Mouse (Mus musculus) neural tube, embryonic 11.5 days (tissue): ENCODE measurements at regions not wholly inside any gene's neighbourhood (a gene's known extent, or its start where the extent isn't known, plus 50 kb on each side); places are given as distances from the start of the nearest gene placed in this dataset.

Experiments used
- ATAC-seq: fragments of 200-750 bp; cut with Nextera tagmentation; 2 replicates; pipeline ENCODE4 v1.8.0; 2017; ENCODE audit warnings: moderate number of reproducible peaks, mild to moderate bottlenecking, moderate TSS enrichment, moderate library complexity; ENCODE audit not compliant: insufficient read depth, low FRiP score, low TSS enrichment
- DNase-seq: peaks from one replicate; pipeline ENCODE4 v3.0.0-alpha.2; 2015; ENCODE audit warnings: low spot score
- H3K27ac ChIP-seq: fragments of 300-500 bp; sonication (generic); 2 replicates; pipeline ENCODE4 v1.5.1; 2014; ENCODE audit warnings: low read depth, mild to moderate bottlenecking, low read length
- H3K27me3 ChIP-seq: fragments of 300-500 bp; sonication (generic); 2 replicates; pipeline ENCODE4 v1.6.1; 2014; ENCODE audit warnings: mild to moderate bottlenecking, low read length, mixed read lengths; ENCODE audit not compliant: control insufficient read depth, insufficient read depth
- H3K36me3 ChIP-seq: fragments of 300-500 bp; sonication (generic); 2 replicates; pipeline ENCODE4 v1.6.1; 2014; ENCODE audit warnings: mild to moderate bottlenecking, low read length, moderate library complexity, mixed read lengths; ENCODE audit not compliant: control insufficient read depth, insufficient read depth
- H3K4me1 ChIP-seq: fragments of 300-500 bp; sonication (generic); 2 replicates; pipeline ENCODE4 v1.6.1; 2014; ENCODE audit warnings: low read length, mixed read lengths; ENCODE audit not compliant: control insufficient read depth, insufficient read depth
- H3K4me2 ChIP-seq: fragments of 300-500 bp; sonication (generic); 2 replicates; pipeline ENCODE4 v1.6.1; 2014; ENCODE audit warnings: low read depth, mild to moderate bottlenecking, moderate library complexity
- H3K4me3 ChIP-seq: fragments of 300-500 bp; sonication (generic); 2 replicates; pipeline ENCODE4 v1.5.1; 2014; ENCODE audit warnings: low read depth, low read length
- H3K9ac ChIP-seq: fragments of 300-500 bp; sonication (generic); 2 replicates; pipeline ENCODE4 v1.6.1; 2014; ENCODE audit warnings: mild to moderate bottlenecking, low read length
- H3K9me3 ChIP-seq: fragments of 300-500 bp; sonication (generic); 2 replicates; pipeline ENCODE4 v1.6.1; 2016; ENCODE audit warnings: low read length; ENCODE audit not compliant: control insufficient read depth
- WGBS: fragments of 180-500 bp; shearing (Covaris S2); extraction: QIAGEN DNeasy Blood & Tissue Kit; methylation state at CpG from one replicate; pipeline ENCODE4 v1.1.7; 2014; 5-methylcytosine and 5-hydroxymethylcytosine counted together

DNA sequence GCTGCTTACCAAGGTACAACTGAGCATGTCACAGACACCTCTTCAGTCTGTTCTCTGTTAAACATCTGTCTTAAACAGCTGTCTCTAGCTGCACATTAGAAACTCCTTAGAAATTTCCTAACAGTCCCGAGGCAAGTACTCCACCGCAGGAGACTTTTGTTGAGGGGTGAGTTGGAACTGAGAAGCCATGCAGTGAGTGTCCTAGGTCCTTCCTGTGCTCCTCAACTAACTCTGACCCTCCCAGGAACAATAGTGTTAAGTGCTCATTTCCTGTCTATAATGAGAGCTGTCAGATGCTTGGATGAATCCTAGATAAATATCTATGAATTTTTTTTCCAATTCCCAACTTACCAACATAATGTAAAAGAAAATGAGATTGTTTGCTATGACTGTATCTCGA is 141.1 kb downstream of the Slc35b3 start:
- Histone ChIP-seq H3K9me3 (no peaks in the 10 kb centered on the region), H3K27ac (no peak overlapping the region), H3K27me3 (no peaks in the 10 kb centered on the region), H3K36me3 (no peaks in the 10 kb centered on the region), H3K4me1 (no peaks in the 10 kb centered on the region), H3K4me2 (no peak overlapping the region), H3K4me3 (no peak overlapping the region), H3K9ac (no peak overlapping the region)
- WGBS, result 91% methylated on average over 3 of the region's 3 CpGs
- ATAC-seq, result no peak
- no peak for DNase-seq

DNA sequence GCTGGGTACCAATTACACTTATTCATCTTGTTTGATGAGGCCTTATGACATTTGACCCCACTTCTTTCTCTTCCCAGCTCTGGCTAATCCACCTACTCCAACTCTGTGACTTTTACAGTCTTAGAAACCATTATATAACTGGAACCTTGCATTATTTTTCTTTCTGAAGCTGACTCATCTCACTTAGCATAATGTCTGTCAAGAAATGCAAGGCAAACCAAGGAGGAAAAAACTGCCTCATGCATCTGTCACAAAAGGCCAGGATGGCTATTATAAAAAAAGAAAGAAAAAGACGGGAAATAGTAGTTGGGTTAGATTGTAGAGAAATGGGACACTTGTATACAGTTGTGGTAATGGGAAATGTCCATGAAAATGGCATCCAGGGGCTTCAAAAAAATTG is 141.9 kb downstream of the Slc35b3 start:
- 79% methylated on average over 1 of the region's 1 CpGs for WGBS
- H3K4me3 ChIP-seq, result no peak overlapping the region
- no peaks in the 10 kb centered on the region for H3K27me3 ChIP-seq
- ATAC-seq (no peak), DNase-seq (no peak)
- H3K9ac ChIP-seq, result no peak overlapping the region
- H3K4me1 ChIP-seq, result no peaks in the 10 kb centered on the region
- H3K27ac ChIP-seq, result no peak overlapping the region
- no peaks in the 10 kb centered on the region for H3K9me3 ChIP-seq
- H3K4me2 ChIP-seq, result no peak overlapping the region
- H3K36me3 ChIP-seq, result no peaks in the 10 kb centered on the region

DNA sequence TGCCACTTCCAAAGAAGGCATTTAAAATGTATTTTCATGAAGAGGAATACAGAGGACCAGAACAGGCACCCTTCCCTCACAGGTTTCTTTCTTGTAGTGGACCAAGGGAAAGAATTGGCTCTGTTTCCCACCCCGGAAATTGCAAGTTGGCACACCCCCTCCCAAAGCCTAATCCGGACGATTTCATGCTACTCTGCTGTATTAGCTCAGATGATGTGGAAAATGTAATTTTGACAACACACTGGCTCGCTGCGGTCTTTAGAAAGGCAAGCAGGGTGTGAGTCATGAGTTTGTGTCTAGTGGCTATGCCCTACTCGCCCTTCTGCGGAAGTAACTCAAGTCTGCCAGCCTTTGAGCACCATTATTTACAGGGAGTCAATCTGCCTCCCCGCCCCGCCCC is 144.4 kb downstream of the Slc35b3 start:
- ATAC-seq (no peak), DNase-seq (no peak)
- Histone ChIP-seq H3K9ac (no peak overlapping the region), H3K4me2 (no peak overlapping the region), H3K9me3 (no peaks in the 10 kb centered on the region), H3K27me3 (no peaks in the 10 kb centered on the region), H3K36me3 (no peaks in the 10 kb centered on the region), H3K27ac (no peak overlapping the region), H3K4me1 (no peaks in the 10 kb centered on the region), H3K4me3 (no peak overlapping the region)
- WGBS, result 81% methylated on average over 9 of the region's 9 CpGs

DNA sequence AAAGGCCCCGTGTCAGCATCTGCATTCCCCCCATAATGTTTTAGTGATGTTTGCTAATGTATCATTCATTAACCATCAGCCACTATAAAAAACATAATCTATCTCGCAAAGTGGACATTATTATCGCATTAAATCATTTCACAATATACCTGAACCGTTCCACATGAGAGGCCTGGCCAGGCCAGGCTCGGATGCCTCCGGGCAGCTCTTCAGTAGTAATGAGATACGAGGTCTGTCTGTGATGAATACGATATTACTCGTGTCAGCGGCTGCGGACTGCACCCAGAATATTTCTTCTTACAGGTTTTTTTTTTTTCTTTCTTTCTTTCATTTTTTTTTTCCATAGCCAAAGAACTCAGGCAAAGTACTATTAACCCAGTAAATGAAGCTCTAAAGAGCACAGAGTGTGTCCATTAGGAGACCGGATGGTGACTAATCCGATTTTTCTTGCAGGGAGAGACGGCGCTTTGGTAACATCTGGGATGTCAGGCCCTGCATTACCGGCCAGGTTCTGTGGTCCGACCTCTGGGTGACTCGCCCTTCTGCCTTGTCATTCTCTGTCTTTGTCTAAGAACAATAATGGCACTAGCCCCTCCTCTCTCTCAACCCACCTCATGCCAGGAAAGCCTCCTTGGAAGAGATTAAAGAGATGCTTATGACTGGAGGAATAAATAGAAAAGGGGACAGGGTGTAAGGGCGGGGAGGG is 145.5 kb downstream of the Slc35b3 start:
- H3K27me3 ChIP-seq, result no peaks in the 10 kb centered on the region
- H3K27ac ChIP-seq, result peak overlapping the region; percentile 56; the same call in 1 of the 2 replicates
- ATAC-seq (0 out of 2 replicates have a peak, but pooled peaks have one; percentile 23), DNase-seq (peak; percentile 31)
- no peak overlapping the region for H3K4me2 ChIP-seq
- WGBS, result 72% methylated on average over 19 of the region's 19 CpGs
- no peaks in the 10 kb centered on the region for H3K36me3 ChIP-seq
- no peaks in the 10 kb centered on the region for H3K4me1 ChIP-seq
- H3K9me3 ChIP-seq, result no peaks in the 10 kb centered on the region
- H3K4me3 ChIP-seq, result no peak overlapping the region
- H3K9ac ChIP-seq, result no peak overlapping the region

DNA sequence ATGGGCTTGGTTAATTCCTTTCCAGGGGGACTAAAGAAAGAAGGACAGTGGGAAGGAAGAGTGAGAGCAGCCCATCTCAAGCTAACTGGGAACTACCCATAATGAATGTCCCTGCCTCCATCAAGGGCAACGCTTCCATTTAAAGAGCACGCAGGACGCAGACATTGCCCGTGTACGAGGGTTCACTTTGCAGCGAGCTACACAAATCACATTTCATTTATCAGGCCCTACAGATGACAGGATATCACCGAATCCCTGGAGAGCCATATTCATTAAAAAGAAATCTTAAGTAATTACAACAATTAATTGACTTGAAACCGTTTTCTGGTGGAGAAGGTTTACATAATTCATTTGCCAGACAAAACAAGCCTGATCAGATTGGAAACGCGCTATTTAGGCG is 139.7 kb upstream of the Eef1e1 start:
- H3K27me3 ChIP-seq, result no peaks in the 10 kb centered on the region
- no peaks in the 10 kb centered on the region for H3K4me1 ChIP-seq
- no peak overlapping the region for H3K9ac ChIP-seq
- DNase-seq, result no peak
- H3K4me3 ChIP-seq, result no peak overlapping the region
- H3K27ac ChIP-seq, result no peak overlapping the region
- 75% methylated on average over 11 of the region's 11 CpGs for WGBS
- ATAC-seq, result no peak
- no peak overlapping the region for H3K4me2 ChIP-seq
- no peaks in the 10 kb centered on the region for H3K36me3 ChIP-seq
- no peaks in the 10 kb centered on the region for H3K9me3 ChIP-seq

DNA sequence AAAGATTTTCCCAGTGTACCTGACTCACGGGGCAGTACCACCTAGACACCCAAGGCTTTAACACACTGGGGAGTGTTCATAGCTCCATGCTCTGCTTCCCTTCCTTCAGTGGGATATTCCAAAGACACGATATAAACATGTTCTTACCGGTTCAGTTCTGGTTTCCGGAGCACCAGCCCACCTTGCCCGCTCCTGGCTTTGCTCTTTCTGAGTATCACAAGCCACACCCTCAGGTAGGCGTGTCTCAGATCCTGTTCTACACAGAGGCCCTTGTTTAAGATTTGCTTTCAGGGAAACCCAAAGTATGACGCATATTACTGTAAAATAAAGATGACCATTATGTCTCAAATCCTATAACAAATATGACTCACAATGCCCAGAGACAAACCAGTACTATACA is 134.6 kb upstream of the Eef1e1 start:
- Histone ChIP-seq H3K4me1 (no peaks in the 10 kb centered on the region), H3K27ac (no peak overlapping the region), H3K9me3 (no peaks in the 10 kb centered on the region), H3K27me3 (no peaks in the 10 kb centered on the region), H3K9ac (no peak overlapping the region), H3K36me3 (no peaks in the 10 kb centered on the region), H3K4me2 (no peak overlapping the region), H3K4me3 (no peak overlapping the region)
- 37% methylated on average over 7 of the region's 7 CpGs for WGBS
- ATAC-seq, result no peak
- no peak for DNase-seq

DNA sequence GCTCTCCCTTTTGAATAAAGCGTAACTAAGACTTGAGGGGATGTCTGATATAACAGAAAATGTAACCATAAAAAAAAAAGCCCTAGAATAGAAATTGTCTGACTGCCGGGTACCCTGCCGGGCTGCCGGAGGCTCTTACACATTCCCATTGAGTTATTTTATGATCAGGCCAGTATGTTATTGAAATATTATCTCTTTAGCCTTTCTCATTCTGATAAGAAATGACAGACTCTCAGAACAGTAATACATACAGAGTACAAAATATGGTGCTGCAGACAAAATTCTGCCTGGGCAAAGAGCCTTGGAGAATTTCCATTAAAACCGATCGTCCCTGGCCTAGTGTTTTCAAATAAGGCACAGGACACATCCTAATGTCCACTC is 121.8 kb upstream of the Eef1e1 start:
- Histone ChIP-seq H3K4me1 (peaks cover 5% of the 10 kb centered on the region; the same call in 1 of the 2 replicates), H3K4me2 (no peak overlapping the region), H3K36me3 (no peaks in the 10 kb centered on the region), H3K9me3 (no peaks in the 10 kb centered on the region), H3K9ac (no peak overlapping the region), H3K4me3 (no peak overlapping the region), H3K27ac (0 out of 2 replicates have a peak overlapping the region, but pooled peaks have one; percentile 6), H3K27me3 (no peaks in the 10 kb centered on the region)
- ATAC-seq (no peak), DNase-seq (no peak)
- 70% methylated on average over 6 of the region's 6 CpGs for WGBS

DNA sequence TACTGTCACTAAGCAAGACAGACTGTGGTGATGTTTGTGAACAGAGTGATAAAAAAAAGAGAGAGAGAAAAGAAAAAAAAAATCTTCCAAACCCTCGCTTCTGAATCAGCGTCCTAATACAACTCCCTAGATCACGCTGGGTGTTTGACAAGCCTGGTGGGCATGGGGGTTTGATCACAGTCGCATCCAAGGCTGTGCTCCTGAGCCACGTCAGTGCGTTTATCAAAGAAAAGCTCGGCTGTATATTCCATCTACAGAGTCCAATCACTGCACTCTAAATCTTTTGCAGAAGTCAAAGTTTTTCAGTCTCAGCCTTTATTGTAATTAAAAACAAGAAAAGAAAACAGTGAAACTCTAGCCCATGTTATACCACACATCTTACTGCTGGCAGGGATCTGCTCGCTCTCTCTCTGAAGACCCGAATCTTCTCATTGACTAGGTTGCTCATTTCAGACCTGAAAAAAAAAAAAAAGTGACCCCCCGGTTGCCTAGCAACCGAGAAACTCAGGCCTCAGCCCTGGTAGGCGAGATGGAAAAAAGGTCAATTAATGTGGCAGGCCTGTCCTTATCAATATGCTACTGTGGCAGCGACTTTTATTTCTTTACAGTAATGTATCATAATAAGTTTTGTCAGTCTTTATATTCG is 121.2 kb upstream of the Eef1e1 start:
- 55% methylated on average over 14 of the region's 14 CpGs for WGBS
- Histone ChIP-seq H3K9ac (no peak overlapping the region), H3K27me3 (no peaks in the 10 kb centered on the region), H3K9me3 (no peaks in the 10 kb centered on the region), H3K4me1 (peaks cover 5% of the 10 kb centered on the region; the same call in 1 of the 2 replicates), H3K27ac (0 out of 2 replicates have a peak overlapping the region, but pooled peaks have one; percentile 6), H3K36me3 (no peaks in the 10 kb centered on the region), H3K4me3 (no peak overlapping the region), H3K4me2 (no peak overlapping the region)
- ATAC-seq (no peak), DNase-seq (no peak)

DNA sequence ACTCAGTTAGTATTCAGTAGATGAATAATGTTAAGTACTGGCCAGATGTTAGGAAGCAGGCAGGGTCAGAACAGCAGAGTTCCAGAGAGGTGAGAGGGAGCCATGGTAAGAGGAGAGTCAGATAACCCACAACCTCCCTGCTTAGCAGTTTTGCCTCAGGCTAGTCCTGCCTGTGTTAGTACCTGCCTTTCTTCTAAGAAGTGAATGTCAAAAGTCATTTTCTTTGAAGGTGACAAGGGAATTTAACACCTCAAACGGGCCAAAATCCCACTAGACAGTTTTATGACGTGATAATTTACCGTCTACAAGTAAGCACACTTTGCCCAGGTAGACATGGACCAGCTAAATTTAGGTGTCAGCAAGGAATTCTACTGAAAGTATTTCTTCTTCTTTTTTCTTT is 117.7 kb upstream of the Eef1e1 start:
- H3K9ac ChIP-seq, result no peak overlapping the region
- H3K9me3 ChIP-seq, result no peaks in the 10 kb centered on the region
- no peak overlapping the region for H3K4me3 ChIP-seq
- H3K4me1 ChIP-seq, result peaks cover 5% of the 10 kb centered on the region; the same call in 1 of the 2 replicates
- no peak overlapping the region for H3K27ac ChIP-seq
- H3K4me2 ChIP-seq, result no peak overlapping the region
- H3K36me3 ChIP-seq, result no peaks in the 10 kb centered on the region
- ATAC-seq, result no peak
- no peaks in the 10 kb centered on the region for H3K27me3 ChIP-seq
- DNase-seq, result no peak
- WGBS, result 70% methylated on average over 3 of the region's 3 CpGs
